Mouse (Mus musculus): ENCODE measurements at regions not wholly inside any gene's neighbourhood (a gene's known extent, or its start where the extent isn't known, plus 50 kb on each side); places are given as distances from the start of the nearest gene placed in this dataset.

GRCm38 (mm10) chr16:90664086-90664485 lies 63.1 kb downstream of the Mis18a start:
- TF ChIP-seq CTCF (IDR thresholded peaks at IDR 0.05; ENCODE audit: borderline replicate concordance, insufficient read depth, low read depth, low read length), result no peak
- no peak for TF ChIP-seq POLR2A (IDR thresholded peaks at IDR 0.05; ENCODE audit: borderline replicate concordance, insufficient read depth, low read length)

Data from cerebellum, adult 2 months (tissue).